In the genomic region with DNA sequence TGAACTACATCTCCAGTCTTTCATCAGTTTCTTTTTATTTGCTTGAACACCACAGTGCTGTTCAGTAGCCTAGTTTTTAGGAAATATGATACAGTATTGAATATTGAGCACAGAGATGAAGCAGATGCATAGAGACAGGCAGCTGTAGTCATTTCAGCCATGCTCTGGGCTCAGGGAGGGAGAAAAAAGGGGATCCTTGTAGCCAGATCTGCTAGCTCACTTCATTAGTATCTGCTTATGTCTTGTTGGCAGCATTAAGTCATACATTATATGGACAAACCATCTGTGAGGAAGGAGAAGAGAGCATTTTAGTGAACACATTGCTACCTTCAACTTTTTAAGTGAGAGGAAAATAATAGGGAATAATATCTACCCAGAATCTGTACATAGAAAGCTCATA, we compare ENCODE assay signal across 14 mouse cellular contexts.
"Had no signal": no experiment of that assay in that cellular context is flagged by ENCODE, and none has a peak within 500 bp of the region (broad histone marks: within the 10 kb centered on the region; RNA-seq: fewer than 3 reads in every experiment).

No protein-coding gene starts in this region.

- H3K4me3 ChIP-seq: layer of hippocampus, adult 2 months; left cerebral cortex, adult 2 months; limb, embryonic 15.5 days; midbrain, embryonic 12.5 days; neural tube, embryonic 13.5 days had no signal

- DNase-seq: kidney, adult 18-20 months; kidney, postnatal 10 days; kidney, postnatal 4 days; lung, adult 18-20 months; right cerebral cortex, adult 18-20 months; right cerebral cortex, postnatal 25 days; thymus, postnatal 4 days had no signal

- ATAC-seq: midbrain, embryonic 16.5 days had no signal

- H3K27ac ChIP-seq: layer of hippocampus, adult 2 months; left cerebral cortex, adult 2 months; limb, embryonic 15.5 days; midbrain, embryonic 12.5 days; neural tube, embryonic 13.5 days; stomach, postnatal 0 days had no signal

- H3K4me1 ChIP-seq: limb, embryonic 15.5 days; midbrain, embryonic 12.5 days; neural tube, embryonic 13.5 days had no signal

- H3K9me3 ChIP-seq: limb, embryonic 15.5 days; midbrain, embryonic 12.5 days; neural tube, embryonic 13.5 days had no signal

- H3K9ac ChIP-seq: limb, embryonic 15.5 days; midbrain, embryonic 12.5 days; neural tube, embryonic 13.5 days had no signal

- H3K27me3 ChIP-seq: limb, embryonic 15.5 days; midbrain, embryonic 12.5 days; neural tube, embryonic 13.5 days had no signal

- H3K4me2 ChIP-seq: limb, embryonic 15.5 days; midbrain, embryonic 12.5 days; neural tube, embryonic 13.5 days had no signal

- H3K36me3 ChIP-seq: limb, embryonic 15.5 days; midbrain, embryonic 12.5 days; neural tube, embryonic 13.5 days had no signal
